Mouse (Mus musculus) kidney, adult 2 months (tissue): ENCODE measurements around the gene Olfr292. TPM values are rescaled to one million over a fixed set of nuclear protein-coding genes. Genes with fewer than 3 reads are reported as not detected.

Experiments used
- DNase-seq: peaks from one replicate; pipeline ENCODE4 v3.0.0; 2021
- H3K27ac ChIP-seq: fragments of 200-500 bp; 2 replicates; pipeline ENCODE4 v1.5.1; 2012; ENCODE audit warnings: low read depth, low read length, control low read depth, inconsistent platforms; ENCODE audit not compliant: insufficient read depth
- H3K27me3 ChIP-seq: fragments of 200-500 bp; replicated peaks from 2 replicates; pipeline ENCODE4 v1.6.1; 2012; ENCODE audit warnings: mild to moderate bottlenecking, moderate library complexity, low read length, inconsistent platforms; ENCODE audit not compliant: control insufficient read depth, insufficient read depth
- H3K36me3 ChIP-seq: fragments of 200-500 bp; 2 replicates; pipeline ENCODE4 v1.6.1; 2012; ENCODE audit warnings: mild to moderate bottlenecking, moderate library complexity, low read length, inconsistent platforms; ENCODE audit not compliant: control insufficient read depth, insufficient read depth
- H3K4me1 ChIP-seq: fragments of 200-500 bp; 2 replicates; pipeline ENCODE4 v1.6.1; 2011; ENCODE audit warnings: low read length; ENCODE audit not compliant: control insufficient read depth, insufficient read depth
- H3K4me3 ChIP-seq: fragments of 200-500 bp; 2 replicates; pipeline ENCODE4 v1.5.1; 2011; ENCODE audit warnings: mild to moderate bottlenecking, low read depth, low read length, control low read depth; ENCODE audit not compliant: insufficient read depth
- CTCF ChIP-seq: fragments of 200-500 bp; conservative IDR thresholded peaks from 2 replicates; pipeline ENCODE4 v1.5.1; 2011; ENCODE audit warnings: low read depth, mild to moderate bottlenecking, control low read depth, low read length, moderate library complexity, mixed read lengths; ENCODE audit not compliant: insufficient read depth, insufficient read length
- POLR2A ChIP-seq: fragments of 200-500 bp; IDR thresholded peaks from one replicate; pipeline ENCODE4 v1.6.1; 2011; ENCODE audit warnings: low read depth, low read length, control low read depth
- WGBS: fragments of 180-500 bp; shearing (Covaris S2); methylation state at CpG from one replicate; pipeline ENCODE4 v1.1.7; 2018; 5-methylcytosine and 5-hydroxymethylcytosine counted together
- polyA plus RNA-seq: library from polyadenylated mRNA; depleted of rRNA; stranded (reverse); fragments of >200 nt; gene quantifications from 2 replicates; pipeline ENCODE4 v1.2.3, GENCODE M21; 2012; rRNA removed

Gene Olfr292
- not detected in 2 replicates for polyA plus RNA-seq

DNA sequence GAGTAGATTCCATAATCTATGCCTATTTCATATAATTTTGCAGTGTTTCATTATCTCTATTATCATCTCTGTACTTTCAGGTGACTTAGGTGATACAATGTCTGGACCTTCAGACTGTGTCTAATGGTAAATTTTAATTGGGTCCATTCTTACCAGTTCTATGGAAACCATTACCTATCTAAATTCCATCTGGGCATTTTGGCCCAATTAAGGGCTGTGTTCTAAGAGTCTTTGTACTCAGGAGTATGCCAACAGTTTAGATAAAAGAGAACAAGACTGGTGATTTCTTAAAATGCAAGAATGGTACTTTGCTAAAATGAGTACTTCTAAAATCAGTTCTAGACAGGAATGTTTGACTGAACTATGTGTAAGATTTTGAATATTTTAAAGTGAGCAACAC, at the start of gene Olfr292:
Gene Olfr292, plus strand, starts transcription at position 301 of the 400 bp plus-strand sequence.
- TF ChIP-seq POLR2A (no peak), CTCF (no peak)
- H3K4me1 ChIP-seq = no peaks in the 10 kb centered on the region
- H3K36me3 ChIP-seq = no peaks in the 10 kb centered on the region
- no peak within 1 kb of the TSS for H3K4me3 ChIP-seq
- no peak for DNase-seq
- H3K27me3 ChIP-seq = no peaks in the 10 kb centered on the region
- H3K27ac ChIP-seq = no peak within 1 kb of the TSS

GRCm38 (mm10) chr7:86648761-86649160, 39.4 kb upstream of the Olfr292 start, which contains the start of gene Olfr293:
Olfr293 (plus strand) TSS chr7:86649061.
- WGBS = 93% methylated on average over 4 of the region's 4 CpGs
- no peaks in the 10 kb centered on the region for H3K27me3 ChIP-seq
- no peaks in the 10 kb centered on the region for H3K36me3 ChIP-seq
- DNase-seq = no peak
- TF ChIP-seq CTCF (no peak), POLR2A (no peak)
- H3K27ac ChIP-seq = no peak within 1 kb of the TSS
- no peaks in the 10 kb centered on the region for H3K4me1 ChIP-seq
- H3K4me3 ChIP-seq = no peak within 1 kb of the TSS

- Histone ChIP-seq H3K4me3 (no peak overlapping the region), H3K27ac (no peak overlapping the region), H3K36me3 (0 out of 2 replicates have a peak, but pooled peaks cover 2% of the 10 kb centered on the region), H3K4me1 (no peaks in the 10 kb centered on the region), H3K27me3 (no peaks in the 10 kb centered on the region)
- DNase-seq = no peak
- TF ChIP-seq CTCF (no peak), POLR2A (no peak)
Measured at GRCm38 (mm10) chr7:86725013-86725412, 36.9 kb downstream of the Olfr292 start.

Other genes starting within 250 kb of the Olfr292 start
- not detected in 2 replicates for gene Olfr299, start 228.4 kb upstream of the Olfr292 start, polyA plus RNA-seq
- not detected in 2 replicates for gene Olfr298, start 195.8 kb upstream of the Olfr292 start, polyA plus RNA-seq
- not detected in 2 replicates for gene Olfr297, start 168.4 kb upstream of the Olfr292 start, polyA plus RNA-seq
- not detected in 2 replicates for gene Olfr295, start 104.5 kb upstream of the Olfr292 start, polyA plus RNA-seq
- gene Olfr294, start 71.7 kb upstream of the Olfr292 start, polyA plus RNA-seq = not detected in 2 replicates
- gene Olfr293, start 39.3 kb upstream of the Olfr292 start, polyA plus RNA-seq = not detected in 2 replicates
- gene Folh1, start 87.6 kb downstream of the Olfr292 start, polyA plus RNA-seq = 45.7 and 49.4 TPM in 2 replicates
- 0.13 and 0.15 TPM in 2 replicates for gene Vmn2r77, start 106.7 kb downstream of the Olfr292 start, polyA plus RNA-seq
- gene Vmn2r78, start 226.8 kb downstream of the Olfr292 start, polyA plus RNA-seq = 0.02 and 0.03 TPM in 2 replicates